Mouse (Mus musculus) frontal cortex, postnatal 14 days (tissue): ENCODE measurements around the gene Gm28778.
"Not testable (repeated sequence)": the region's sequence is repeated elsewhere in the genome, so short reads cannot be mapped to it uniquely, and the experiment has no call there.

Source experiments
- DNase-seq, 2 experiments: peaks; one replicate each; pipeline ENCODE4 v3.0.0; 2022; ENCODE audit warnings: low spot score in 2 of 2

The Gm28778 gene

DNA sequence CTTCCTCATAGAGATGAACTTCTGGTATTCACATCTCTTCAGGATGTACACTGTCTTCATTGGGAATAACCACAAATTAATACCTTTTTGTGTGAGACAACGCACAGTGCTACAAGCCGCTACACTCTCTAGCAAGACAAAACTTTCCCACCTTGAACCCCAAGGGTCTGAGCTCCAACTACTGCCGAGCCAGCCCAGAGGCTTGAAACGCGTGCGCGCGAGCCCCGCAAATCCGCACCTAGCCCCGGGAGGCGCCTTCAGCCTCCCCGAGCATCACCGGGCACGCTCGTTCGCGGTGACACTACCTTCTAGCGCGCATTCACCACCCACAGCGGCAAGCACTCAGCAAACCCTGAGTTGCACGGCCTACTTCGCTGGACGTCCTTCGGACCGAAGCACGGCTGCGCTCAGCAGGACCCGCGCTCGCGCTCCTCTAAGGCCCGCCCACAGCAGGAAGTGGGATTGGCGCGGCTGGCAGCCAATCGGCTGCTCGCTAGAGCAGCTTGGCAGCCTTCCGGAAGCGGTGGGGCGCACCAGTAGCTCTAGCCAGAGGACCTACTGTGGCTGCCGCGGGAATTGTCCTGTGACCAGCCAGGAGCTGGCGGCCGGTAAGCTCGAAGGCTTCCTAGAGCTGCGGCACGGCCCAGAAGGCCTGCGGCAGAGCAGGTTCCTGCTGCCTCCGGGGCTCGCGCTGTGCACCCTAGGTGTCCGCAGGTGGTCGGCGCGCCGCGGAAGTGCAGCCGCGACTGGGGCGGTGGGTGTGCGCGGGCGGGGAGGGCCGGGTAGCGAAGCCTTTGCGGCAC, at the start of gene Gm28778, which contains the start of the genes Pms1 and Ormdl1:
Gene Gm28778, plus strand, starts transcription at position 531 of the 803 bp plus-strand sequence.
Gene Pms1, minus strand, starts transcription at position 438 of the 803 bp plus-strand sequence.
Gene Ormdl1, plus strand, starts transcription at position 515 of the 803 bp plus-strand sequence.
- peak; percentile 84 to 90 for DNase-seq

DNA sequence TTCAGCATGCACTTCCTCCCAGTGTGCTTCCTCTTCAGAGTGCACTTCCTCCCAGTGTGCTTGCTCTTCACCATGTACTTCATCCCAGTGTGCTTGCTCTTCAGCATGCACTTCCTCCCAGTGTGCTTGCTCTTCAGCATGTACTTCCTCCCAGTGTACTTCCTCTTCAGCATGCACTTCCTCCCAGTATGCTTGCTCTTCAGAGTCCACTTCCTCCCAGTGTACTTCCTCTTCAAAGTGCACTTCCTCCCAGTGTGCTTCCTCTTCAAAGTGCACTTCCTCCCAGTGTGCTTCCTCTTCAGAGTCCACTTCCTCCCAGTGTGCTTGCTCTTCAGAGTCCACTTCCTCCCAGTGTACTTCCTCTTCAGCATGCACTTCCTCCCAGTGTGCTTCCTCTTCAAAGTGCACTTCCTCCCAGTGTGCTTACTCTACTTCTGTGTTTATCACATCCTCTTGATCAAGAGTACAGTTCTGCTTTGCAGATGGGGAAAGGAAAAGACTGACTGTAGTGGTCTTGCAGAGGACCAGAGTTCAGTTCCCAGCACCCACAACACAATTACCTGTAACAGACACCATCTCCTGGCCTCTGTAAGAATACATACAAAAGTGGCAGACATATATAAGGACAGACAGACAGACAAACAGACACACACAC, 31.8 kb upstream of the Gm28778 start:
- not testable (repeated sequence) for DNase-seq

DNA sequence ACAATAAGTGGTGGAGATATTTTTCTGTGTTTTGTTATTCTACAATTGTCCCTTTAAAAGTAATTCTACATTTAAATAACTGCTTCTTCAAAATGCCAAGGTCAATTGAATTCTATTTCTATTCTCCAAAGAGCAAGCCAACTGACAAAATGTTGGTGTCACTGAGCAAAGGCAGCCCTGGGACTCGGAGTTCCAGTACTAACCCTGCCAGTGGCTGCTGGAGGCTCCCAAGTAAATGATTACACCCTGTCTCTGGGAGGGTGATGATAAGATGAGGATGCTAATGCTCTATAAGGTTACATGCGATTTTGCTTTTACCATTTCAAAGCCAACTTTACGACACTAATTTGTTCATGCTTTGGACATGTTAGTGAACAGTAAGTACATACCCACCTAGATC, 27.0 kb upstream of the Gm28778 start:
- no peak for DNase-seq

DNA sequence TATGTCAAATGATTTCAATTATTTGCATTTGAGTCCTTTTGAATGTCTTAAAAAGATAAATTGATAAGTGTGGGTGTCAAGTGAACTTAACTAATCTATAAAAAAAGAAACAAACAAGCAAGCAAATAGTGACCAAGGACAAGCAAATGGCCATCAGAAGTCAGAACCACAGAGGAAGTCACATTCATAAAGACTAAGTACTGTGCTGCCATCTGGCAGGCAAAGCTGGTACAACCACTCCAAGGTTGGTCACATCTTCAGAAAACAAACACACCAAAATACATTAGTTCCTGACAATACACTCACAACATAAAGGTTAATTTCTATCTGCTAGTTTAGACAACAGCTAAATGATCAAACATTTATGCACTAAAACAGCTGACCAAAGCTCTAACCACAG, 24.3 kb upstream of the Gm28778 start:
- DNase-seq, result peak in 1 of 2 experiments; percentile 16

DNA sequence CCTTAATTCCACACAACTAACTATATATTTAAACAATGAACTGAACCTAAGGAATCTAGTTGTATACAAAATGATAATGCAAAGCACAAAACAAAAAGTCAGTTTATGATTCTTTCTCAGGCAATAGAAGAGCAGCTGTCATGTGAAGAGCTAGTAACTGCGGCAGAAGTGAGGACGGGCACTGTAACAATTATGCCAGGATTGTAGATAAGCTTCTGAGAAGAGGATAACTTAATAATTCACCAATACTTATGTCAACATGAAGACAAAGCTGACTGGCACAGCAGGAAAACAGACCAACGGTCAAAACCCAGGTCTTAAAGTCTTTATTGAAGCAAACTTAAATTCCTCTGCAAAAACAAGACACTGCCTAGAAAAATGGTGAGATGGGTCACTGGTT, 5.7 kb upstream of the Gm28778 start:
- no peak for DNase-seq

DNA sequence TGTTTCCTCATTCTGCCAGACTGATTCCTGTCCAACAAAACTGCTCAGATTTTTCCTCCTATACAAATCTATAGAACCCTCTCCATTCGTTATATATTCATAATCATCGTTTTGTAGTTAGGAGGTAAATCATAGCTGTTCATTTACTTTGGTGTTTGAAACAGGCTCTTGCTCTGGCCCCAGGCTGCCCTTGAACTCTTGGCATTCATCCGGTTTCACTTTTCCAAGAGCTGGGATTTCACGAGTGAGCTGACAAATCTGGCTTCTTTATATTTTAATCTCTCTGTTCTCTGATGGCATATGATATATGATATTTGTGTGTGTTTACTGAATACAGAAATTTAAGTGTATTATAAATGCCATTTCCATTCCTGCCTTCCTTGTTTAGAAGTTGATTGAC, 3.6 kb downstream of the Gm28778 start:
- DNase-seq, result no peak

DNA sequence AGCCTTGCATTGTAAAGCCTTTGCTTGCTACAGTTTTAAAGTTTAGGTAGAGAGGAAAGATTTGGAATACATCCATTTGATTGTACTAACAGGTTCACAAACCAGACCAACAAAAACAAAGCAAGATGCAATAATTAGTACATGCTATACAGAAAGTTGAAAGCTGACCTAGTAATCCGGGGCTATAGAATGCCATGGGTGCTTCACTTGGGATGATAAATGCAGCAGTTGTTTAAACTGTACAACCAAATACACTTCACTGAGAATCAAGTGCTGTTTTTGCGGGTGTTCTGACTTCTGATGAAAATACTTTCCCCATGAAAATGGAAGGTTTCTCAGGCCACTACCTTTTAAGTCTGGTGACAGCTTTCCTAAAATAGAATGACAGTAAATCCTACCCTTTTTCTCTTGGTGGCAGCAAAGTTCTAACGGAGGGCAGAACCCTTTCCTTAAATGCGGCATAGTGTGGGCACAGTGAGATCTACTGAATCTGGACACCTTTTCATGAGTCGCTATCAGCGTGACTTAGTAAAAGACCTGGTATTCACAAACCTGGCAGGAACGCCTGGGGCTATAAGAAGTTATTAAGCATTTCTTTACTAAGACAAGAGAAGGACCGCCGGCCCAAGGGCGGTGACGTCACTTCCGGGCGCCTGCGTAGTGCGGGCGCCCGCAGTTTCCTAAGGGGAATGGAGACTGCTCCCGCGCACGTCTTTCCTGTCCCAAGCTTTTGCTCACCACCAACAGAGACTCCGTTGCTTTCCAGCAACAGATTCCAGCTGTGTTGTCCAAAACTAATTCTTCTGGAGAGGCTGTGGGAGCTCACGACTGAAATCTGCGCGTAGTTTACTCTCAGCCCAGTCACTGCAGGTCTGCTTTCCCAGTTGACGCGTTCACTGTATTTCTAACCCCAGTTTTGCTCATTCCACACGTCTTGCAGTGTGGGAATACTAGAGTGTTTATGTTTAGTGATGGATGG, 16.4 kb downstream of the Gm28778 start, which contains the start of gene Osgepl1:
Gene Osgepl1, plus strand, starts transcription at position 636 of the 979 bp plus-strand sequence.
- peak; percentile 71 to 80 for DNase-seq

DNA sequence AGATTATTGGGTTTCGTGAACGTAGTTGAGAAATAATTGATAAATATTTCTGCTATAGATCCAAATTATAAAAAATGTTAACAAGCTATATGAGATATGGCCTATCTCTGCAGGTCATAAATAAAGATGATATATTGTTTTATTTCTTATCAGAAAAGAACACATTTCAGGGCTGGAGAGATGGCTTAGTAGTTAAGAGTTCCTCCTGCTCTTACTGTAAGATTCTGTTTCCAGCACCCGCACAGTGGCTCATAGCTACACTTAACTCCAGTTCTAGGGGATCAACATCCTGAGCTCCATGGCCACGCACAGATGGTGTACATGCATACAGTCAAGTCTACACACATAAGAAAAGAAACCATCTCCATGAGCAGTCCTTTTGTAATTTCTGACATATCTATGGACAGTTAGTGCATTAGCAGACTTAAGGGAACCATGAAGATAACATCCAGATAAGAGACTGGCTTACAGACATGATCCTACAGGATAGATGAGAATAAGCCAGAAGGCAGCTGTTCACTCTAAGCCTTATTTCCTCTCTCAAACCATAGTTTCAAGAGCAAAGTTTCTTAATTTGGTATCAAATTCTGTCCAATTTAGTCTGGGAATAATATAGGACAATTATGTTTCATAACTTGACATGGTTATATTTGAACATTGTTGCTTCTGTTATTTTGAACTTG, 24.9 kb downstream of the Gm28778 start:
- DNase-seq, result no peak

DNA sequence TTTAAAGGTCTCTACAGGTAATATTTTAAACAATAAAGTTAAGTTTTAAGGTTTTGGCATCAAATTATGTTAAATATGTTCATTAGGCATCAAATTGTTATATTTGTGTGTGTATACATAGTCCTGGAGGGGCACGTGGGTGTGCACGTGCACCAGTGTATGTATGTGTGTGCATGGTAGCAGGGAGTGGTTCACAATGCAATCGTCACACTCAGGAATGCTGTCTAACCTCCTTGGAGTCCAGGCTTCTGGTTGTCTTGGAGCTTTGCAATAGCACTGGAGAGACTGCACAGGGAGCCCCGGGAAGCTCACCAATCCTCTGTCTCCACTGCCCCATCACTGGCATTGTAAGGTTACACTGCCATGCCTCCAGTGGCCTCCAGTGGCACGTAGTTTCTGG, 26.3 kb downstream of the Gm28778 start:
- DNase-seq, result no peak

DNA sequence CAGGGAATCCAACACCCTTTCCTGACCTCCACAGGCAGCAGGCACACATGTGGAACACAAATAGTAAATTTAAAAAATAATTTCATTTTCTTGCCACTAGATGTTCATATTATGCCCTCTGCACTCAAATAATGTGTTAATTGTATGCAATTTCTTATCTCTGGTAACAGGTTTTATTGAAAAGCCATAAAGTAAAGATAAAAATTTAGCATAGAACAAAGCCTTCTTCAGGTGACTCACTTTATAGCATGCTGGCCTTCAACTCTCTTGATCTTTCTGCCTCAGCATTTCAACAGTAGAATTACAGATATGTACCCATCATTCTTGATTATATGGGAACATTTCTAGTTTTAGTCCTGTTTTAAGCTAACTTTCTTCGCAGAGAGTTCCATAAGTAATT, 27.4 kb downstream of the Gm28778 start:
- DNase-seq, result no peak

DNA sequence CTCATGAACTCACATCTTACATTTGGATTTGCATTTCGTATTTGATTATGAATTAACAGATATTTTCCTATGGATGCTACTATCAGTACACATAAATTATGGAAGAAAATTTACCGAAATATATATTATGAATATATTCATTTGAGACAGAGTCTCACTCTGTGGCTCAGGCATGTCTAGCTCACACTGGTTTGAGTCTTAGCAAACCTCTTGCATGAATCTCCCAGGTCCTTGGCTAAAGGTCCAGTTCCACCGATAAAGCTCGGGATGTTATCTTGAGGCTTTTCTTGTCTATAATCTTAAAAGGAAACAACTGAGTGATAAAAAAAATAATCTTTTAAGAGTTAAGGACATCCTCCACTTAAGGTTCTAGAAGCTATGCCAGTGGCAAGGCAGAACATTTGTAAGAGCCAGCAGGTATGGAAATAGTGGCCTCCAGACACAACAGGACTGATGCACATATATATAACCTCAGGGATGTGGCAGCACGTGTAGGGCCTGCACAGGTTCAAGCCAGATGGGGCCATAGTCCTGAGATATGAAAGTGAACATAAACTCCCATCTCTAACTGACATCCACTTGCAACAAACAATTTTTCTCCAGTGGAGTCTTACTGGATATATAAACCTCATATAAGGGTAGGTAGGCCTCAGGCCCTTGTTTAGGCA, 28.1 kb downstream of the Gm28778 start:
- DNase-seq, result no peak

DNA sequence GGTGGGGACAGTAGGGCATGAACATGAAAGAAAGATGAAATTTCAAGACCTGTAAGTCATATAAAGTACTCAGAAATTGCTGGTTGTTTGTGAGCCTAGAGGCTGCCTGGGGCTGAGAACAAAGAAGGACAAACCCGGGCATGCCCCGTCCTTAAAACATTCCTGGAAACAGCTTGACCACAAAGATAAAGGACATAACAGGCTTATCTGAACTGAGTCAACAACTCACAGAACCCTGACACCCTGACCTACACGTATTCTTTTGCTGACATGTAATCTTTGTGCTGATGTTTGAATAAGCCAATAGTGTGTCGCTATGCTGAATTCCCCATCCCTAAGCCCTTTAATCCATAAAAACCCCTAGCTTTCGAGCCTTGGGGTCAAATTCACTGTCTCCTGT, 36.6 kb downstream of the Gm28778 start:
- not testable (repeated sequence) for DNase-seq

DNA sequence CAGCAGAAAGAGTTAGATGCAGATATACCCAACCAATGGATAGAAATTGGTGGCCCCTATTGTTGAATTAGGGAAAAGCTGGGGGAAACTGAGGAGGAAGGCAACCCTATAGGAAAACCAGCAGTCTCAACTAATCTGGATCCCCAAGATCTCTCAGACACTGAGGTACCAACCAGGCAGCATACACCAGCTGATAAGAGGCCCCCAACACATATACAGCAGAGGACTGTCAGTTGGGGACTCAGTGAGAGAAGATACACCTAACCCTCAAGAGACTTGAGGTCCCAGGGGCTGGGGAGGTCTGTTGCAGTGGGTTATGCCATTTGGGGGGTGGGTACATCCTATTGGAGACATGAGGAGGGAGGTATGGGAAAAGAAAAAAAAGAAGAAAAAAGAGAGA, 38.6 kb downstream of the Gm28778 start:
- no peak for DNase-seq

DNA sequence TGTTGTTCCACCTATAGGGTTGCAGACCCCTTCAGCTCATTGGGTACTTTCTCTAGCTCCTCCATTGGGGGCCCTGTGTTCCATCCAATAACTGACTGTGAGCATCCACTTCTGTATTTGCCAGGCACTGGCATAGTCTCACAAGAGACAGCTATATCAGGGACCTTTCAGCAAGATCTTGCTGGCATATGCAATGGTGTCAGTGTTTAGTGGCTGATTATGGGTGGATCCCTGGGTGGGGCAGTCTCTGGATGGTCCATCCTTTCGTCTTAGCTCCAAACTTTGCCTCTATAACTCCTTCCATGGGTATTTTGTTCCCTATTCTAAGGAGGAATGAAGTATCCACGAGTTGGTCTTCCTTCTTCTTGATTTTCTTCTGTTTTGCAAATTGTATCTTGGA, 40.5 kb downstream of the Gm28778 start:
- not testable (repeated sequence) for DNase-seq

DNA sequence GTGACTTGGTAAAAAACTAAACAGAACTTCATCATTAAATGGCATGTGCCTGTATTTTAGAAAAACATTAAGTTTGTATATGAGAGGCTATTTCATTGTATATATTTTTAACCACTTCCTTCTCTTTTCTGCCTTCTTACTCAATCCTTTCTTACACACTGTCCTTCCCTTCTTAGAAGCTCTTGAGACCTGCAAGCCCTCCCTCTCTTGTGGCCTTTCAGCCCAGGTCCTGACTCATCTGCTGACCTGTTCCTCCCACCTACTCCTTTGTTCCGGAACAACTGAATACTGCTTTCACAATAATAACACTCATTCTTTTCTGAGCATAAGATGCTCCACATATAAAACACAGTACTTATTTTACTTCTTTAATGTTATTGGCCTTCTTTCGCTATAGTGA, 44.2 kb downstream of the Gm28778 start:
- no peak for DNase-seq

DNA sequence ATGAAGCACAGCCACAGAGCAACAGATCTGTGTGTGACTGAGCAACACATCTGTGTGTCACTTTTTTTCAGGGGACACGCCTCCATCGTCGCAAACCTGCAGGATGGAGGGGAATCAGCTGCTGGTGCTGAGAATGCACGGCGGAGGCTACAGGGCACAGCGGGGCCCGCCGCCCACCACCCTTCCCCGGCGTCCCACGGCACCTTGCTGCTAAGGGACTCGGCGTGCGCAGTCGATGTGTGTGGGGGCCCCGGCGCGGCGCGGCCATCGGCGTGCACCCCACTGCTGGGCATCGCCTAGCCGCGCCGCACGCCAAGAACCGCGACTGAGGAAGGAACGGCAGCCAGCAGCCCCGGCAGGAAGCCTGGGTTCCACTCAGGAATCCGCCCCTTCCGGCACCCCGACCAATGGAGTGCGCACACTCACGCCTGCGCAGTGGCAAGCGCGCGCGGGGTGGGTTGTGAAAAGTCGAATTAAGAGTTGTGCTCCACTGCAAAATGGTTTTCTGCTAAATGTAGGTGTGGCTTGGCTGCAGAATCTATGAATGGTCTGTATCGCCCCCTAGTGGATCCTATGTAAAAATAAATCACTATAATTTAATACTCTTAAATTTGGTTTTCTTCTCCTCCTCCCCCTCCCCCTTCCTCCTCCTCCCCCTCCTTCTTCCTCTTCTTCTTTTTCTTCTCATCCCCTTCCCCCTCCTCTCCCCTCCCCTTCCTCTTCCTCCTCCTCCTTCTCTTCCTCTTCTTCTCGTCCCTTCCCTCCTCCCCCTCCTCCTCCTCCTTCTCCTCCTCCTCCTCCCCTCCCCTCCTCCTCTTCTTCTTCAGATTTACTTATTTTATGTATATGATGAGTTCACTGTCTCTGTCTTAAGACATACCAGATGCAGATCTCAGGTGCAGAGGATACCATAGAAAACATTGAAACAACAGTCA, 55.7 kb downstream of the Gm28778 start, which contains the start of the genes Asdurf, Gm28551 and Asnsd1:
Gene Asdurf, minus strand, starts transcription at position 293 of the 935 bp plus-strand sequence.
Gene Gm28551, minus strand, starts transcription at position 341 of the 935 bp plus-strand sequence.
Gene Asnsd1, minus strand, starts transcription at position 426 of the 935 bp plus-strand sequence.
- peak; percentile 96 for DNase-seq

DNA sequence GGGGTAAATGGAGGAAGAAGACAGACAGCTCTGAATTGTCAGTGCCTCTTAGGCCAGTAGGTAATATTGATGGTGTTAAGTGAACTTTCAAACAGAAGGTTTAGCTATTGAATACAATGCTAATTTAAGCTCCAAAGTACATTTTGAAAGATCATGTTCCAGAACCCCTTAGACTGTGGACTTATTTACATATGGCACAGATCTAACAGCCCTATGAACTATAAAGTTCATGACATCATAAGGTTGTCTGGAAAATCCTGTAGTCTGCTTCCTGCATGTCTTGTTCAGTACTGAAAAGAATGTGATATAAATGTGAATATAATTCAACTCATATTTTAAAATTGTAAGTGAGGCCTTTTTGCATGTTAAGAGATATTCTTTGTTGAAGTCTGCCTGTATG, 62.1 kb downstream of the Gm28778 start:
- no peak for DNase-seq
